Mouse (Mus musculus) limb, embryonic 15.5 days (tissue): ENCODE results near the gene Tab1. TPM values are rescaled to one million over a fixed set of nuclear protein-coding genes. Genes with fewer than 3 reads are reported as not detected.

ENCODE experiments used
- ATAC-seq: fragments of 200-750 bp; cut with Nextera tagmentation; 2 replicates; pipeline ENCODE4 v1.8.0; 2017; ENCODE audit warnings: low read depth, moderate TSS enrichment; ENCODE audit not compliant: insufficient number of reproducible peaks, low FRiP score, low TSS enrichment
- H3K27ac ChIP-seq: fragments of 300-500 bp; sonication (generic); 2 replicates; pipeline ENCODE4 v1.5.1; 2015; ENCODE audit warnings: moderate library complexity, mild to moderate bottlenecking, inconsistent platforms
- H3K27me3 ChIP-seq: fragments of 300-500 bp; sonication (generic); 2 replicates; pipeline ENCODE4 v1.6.1; 2015; ENCODE audit warnings: inconsistent platforms
- H3K36me3 ChIP-seq: fragments of 300-500 bp; sonication (generic); 2 replicates; pipeline ENCODE4 v1.6.1; 2015; ENCODE audit warnings: inconsistent platforms
- H3K4me1 ChIP-seq: fragments of 300-500 bp; sonication (generic); 2 replicates; pipeline ENCODE4 v1.6.1; 2015; ENCODE audit warnings: inconsistent platforms
- H3K4me2 ChIP-seq: fragments of 300-500 bp; sonication (generic); 2 replicates; pipeline ENCODE4 v1.6.1; 2015; ENCODE audit warnings: mild to moderate bottlenecking, inconsistent platforms
- H3K4me3 ChIP-seq: fragments of 300-500 bp; sonication (generic); 2 replicates; pipeline ENCODE4 v1.5.1; 2015; ENCODE audit warnings: mild to moderate bottlenecking, inconsistent platforms
- H3K9ac ChIP-seq: fragments of 300-500 bp; sonication (generic); 2 replicates; pipeline ENCODE4 v1.6.1; 2015; ENCODE audit warnings: inconsistent platforms
- H3K9me3 ChIP-seq: fragments of 300-500 bp; sonication (generic); 2 replicates; pipeline ENCODE4 v1.6.1; 2016; ENCODE audit warnings: inconsistent platforms
- WGBS: fragments of 180-500 bp; shearing (Covaris S2); methylation state at CpG from one replicate; pipeline ENCODE4 v1.1.7; 2015; 5-methylcytosine and 5-hydroxymethylcytosine counted together
- polyA plus RNA-seq: library from polyadenylated mRNA; unstranded; fragments of >200 nt; fragmentation: Nextera tagmentation; extraction: Ambion mirVana; gene quantifications from 2 replicates; pipeline ENCODE4 v1.2.1, GENCODE M21; 2015

Tab1 gene
- polyA plus RNA-seq, 1 experiment from 2014 or later = 33.8 TPM

- no peak overlapping the region for H3K4me3 ChIP-seq
Measured at GRCm38 (mm10) chr15:80095596-80095995, 37.3 kb upstream of the Tab1 start.

GRCm38 (mm10) chr15:80096406-80096805 is 36.5 kb upstream of the Tab1 start:
- H3K4me2 ChIP-seq = no peak overlapping the region
- peak overlapping the region; percentile 6; the same call in 1 of the 2 replicates for H3K27ac ChIP-seq
- peaks cover 40% of the 10 kb centered on the region for H3K27me3 ChIP-seq
- 69% methylated on average over 10 of the region's 10 CpGs for WGBS
- no peak overlapping the region for H3K9ac ChIP-seq
- H3K36me3 ChIP-seq = no peaks in the 10 kb centered on the region
- peaks cover 34% of the 10 kb centered on the region for H3K4me1 ChIP-seq
- no peak overlapping the region for H3K4me3 ChIP-seq
- no peak for ATAC-seq
- no peaks in the 10 kb centered on the region for H3K9me3 ChIP-seq

More at GRCm38 (mm10) chr15:80095596-80095995, 37.3 kb upstream of the Tab1 start:
- Histone ChIP-seq H3K4me1 (peaks cover 42% of the 10 kb centered on the region), H3K27me3 (peaks cover 48% of the 10 kb centered on the region), H3K9ac (no peak overlapping the region), H3K27ac (no peak overlapping the region), H3K36me3 (no peaks in the 10 kb centered on the region), H3K4me2 (no peak overlapping the region), H3K9me3 (no peaks in the 10 kb centered on the region)
- WGBS = 79% methylated on average over 1 of the region's 1 CpGs
- no peak for ATAC-seq

- no peak overlapping the region for H3K27ac ChIP-seq
- peaks cover 32% of the 10 kb centered on the region for H3K27me3 ChIP-seq
- 18% methylated on average over 18 of the region's 20 CpGs for WGBS
- H3K4me3 ChIP-seq = no peak overlapping the region
- no peaks in the 10 kb centered on the region for H3K9me3 ChIP-seq
- no peaks in the 10 kb centered on the region for H3K36me3 ChIP-seq
- no peak overlapping the region for H3K9ac ChIP-seq
- no peak for ATAC-seq
- 0 out of 2 replicates have a peak overlapping the region, but pooled peaks have one; percentile 22 for H3K4me2 ChIP-seq
- peaks cover 26% of the 10 kb centered on the region for H3K4me1 ChIP-seq
Measured at GRCm38 (mm10) chr15:80096946-80097881, 35.7 kb upstream of the Tab1 start.

- Histone ChIP-seq H3K9me3 (no peaks in the 10 kb centered on the region), H3K27ac (no peak overlapping the region), H3K9ac (no peak overlapping the region), H3K27me3 (peaks cover 24% of the 10 kb centered on the region), H3K4me1 (peaks cover 20% of the 10 kb centered on the region), H3K36me3 (no peaks in the 10 kb centered on the region), H3K4me2 (no peak overlapping the region), H3K4me3 (no peak overlapping the region)
- ATAC-seq = no peak
- WGBS = 36% methylated on average over 8 of the region's 8 CpGs
Measured at GRCm38 (mm10) chr15:80097999-80098461, 34.9 kb upstream of the Tab1 start.

GRCm38 (mm10) chr15:80098809-80099208 is 34.1 kb upstream of the Tab1 start:
- no peak overlapping the region for H3K9ac ChIP-seq
- no peak overlapping the region for H3K27ac ChIP-seq
- H3K4me2 ChIP-seq = no peak overlapping the region
- ATAC-seq = no peak
- 0 out of 2 replicates have a peak, but pooled peaks cover 17% of the 10 kb centered on the region for H3K27me3 ChIP-seq
- no peaks in the 10 kb centered on the region for H3K36me3 ChIP-seq
- no peak overlapping the region for H3K4me3 ChIP-seq
- 38% methylated on average over 9 of the region's 9 CpGs for WGBS
- H3K4me1 ChIP-seq = peaks cover 20% of the 10 kb centered on the region
- H3K9me3 ChIP-seq = no peaks in the 10 kb centered on the region

- Histone ChIP-seq H3K4me3 (no peak overlapping the region), H3K4me2 (no peak overlapping the region), H3K4me1 (peaks cover 20% of the 10 kb centered on the region), H3K27me3 (0 out of 2 replicates have a peak, but pooled peaks cover 12% of the 10 kb centered on the region), H3K9ac (no peak overlapping the region), H3K9me3 (no peaks in the 10 kb centered on the region), H3K27ac (no peak overlapping the region), H3K36me3 (no peaks in the 10 kb centered on the region)
- ATAC-seq = no peak
- WGBS = 79% methylated on average over 3 of the region's 3 CpGs
Measured at GRCm38 (mm10) chr15:80099477-80099876, 33.5 kb upstream of the Tab1 start.

GRCm38 (mm10) chr15:80100196-80100595 is 32.7 kb upstream of the Tab1 start:
- WGBS = 73% methylated on average over 3 of the region's 3 CpGs
- no peak overlapping the region for H3K27ac ChIP-seq
- no peak overlapping the region for H3K4me2 ChIP-seq
- no peak overlapping the region for H3K4me3 ChIP-seq
- H3K9ac ChIP-seq = no peak overlapping the region
- peaks cover 20% of the 10 kb centered on the region for H3K4me1 ChIP-seq
- H3K36me3 ChIP-seq = no peaks in the 10 kb centered on the region
- no peak for ATAC-seq
- H3K27me3 ChIP-seq = 0 out of 2 replicates have a peak, but pooled peaks cover 12% of the 10 kb centered on the region
- H3K9me3 ChIP-seq = no peaks in the 10 kb centered on the region

- H3K36me3 ChIP-seq = no peaks in the 10 kb centered on the region
- H3K9ac ChIP-seq = no peak overlapping the region
- H3K27ac ChIP-seq = no peak overlapping the region
- no peak overlapping the region for H3K4me2 ChIP-seq
- ATAC-seq = no peak
- H3K4me1 ChIP-seq = peaks cover 20% of the 10 kb centered on the region
- 85% methylated on average over 10 of the region's 10 CpGs for WGBS
- H3K4me3 ChIP-seq = no peak overlapping the region
- 0 out of 2 replicates have a peak, but pooled peaks cover 12% of the 10 kb centered on the region for H3K27me3 ChIP-seq
- no peaks in the 10 kb centered on the region for H3K9me3 ChIP-seq
Measured at GRCm38 (mm10) chr15:80100871-80101270, 32.1 kb upstream of the Tab1 start.

GRCm38 (mm10) chr15:80101503-80101902 is 31.4 kb upstream of the Tab1 start:
- 72% methylated on average over 6 of the region's 6 CpGs for WGBS
- Histone ChIP-seq H3K9ac (no peak overlapping the region), H3K4me3 (no peak overlapping the region), H3K4me2 (no peak overlapping the region), H3K27ac (no peak overlapping the region), H3K27me3 (0 out of 2 replicates have a peak, but pooled peaks cover 12% of the 10 kb centered on the region), H3K4me1 (peaks cover 20% of the 10 kb centered on the region), H3K9me3 (no peaks in the 10 kb centered on the region), H3K36me3 (no peaks in the 10 kb centered on the region)
- ATAC-seq = no peak

- Histone ChIP-seq H3K9me3 (no peaks in the 10 kb centered on the region), H3K36me3 (no peaks in the 10 kb centered on the region), H3K9ac (no peak overlapping the region), H3K27me3 (0 out of 2 replicates have a peak, but pooled peaks cover 12% of the 10 kb centered on the region), H3K4me3 (no peak overlapping the region), H3K4me2 (no peak overlapping the region), H3K4me1 (peaks cover 12% of the 10 kb centered on the region), H3K27ac (no peak overlapping the region)
- WGBS = 81% methylated on average over 6 of the region's 6 CpGs
- ATAC-seq = no peak
Measured at GRCm38 (mm10) chr15:80102495-80102894, 30.4 kb upstream of the Tab1 start.

- no peak overlapping the region for H3K9ac ChIP-seq
- no peak overlapping the region for H3K4me2 ChIP-seq
- no peaks in the 10 kb centered on the region for H3K4me1 ChIP-seq
- no peaks in the 10 kb centered on the region for H3K9me3 ChIP-seq
- whole genome bisulfite sequencing = 69% methylated on average over 12 of the region's 12 CpGs
- no peak for ATAC-seq
- no peak overlapping the region for H3K27ac ChIP-seq
- no peaks in the 10 kb centered on the region for H3K36me3 ChIP-seq
- H3K4me3 ChIP-seq = no peak overlapping the region
- H3K27me3 ChIP-seq = no peaks in the 10 kb centered on the region
Measured at GRCm38 (mm10) chr15:80105490-80106410, 27.2 kb upstream of the Tab1 start.
